Mouse (Mus musculus) urinary bladder, postnatal 25 days (tissue): ENCODE data around the gene Arl15.

Experiments used
- DNase-seq: peaks from one replicate; pipeline ENCODE4 v3.0.0; 2022; ENCODE audit warnings: low spot score

The Arl15 gene

DNA sequence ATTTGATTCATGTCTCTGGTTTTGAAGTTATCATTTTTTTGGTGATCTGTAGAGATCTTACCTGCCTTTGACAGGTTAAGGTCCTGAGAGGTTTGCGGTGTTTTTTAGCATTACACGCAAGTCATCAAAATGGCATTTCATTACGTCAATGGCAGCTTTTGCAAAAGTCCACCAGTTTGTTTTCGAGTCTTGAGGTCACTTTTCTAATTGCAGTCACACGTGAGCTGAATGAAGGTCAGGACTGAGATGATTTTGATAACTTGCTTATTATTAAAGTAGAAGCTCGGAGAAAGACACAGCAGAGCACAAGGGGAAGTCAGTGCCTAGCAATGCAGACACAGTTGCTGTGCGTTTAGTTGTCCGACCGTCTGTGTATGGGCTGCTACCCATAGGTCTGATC is 8.3 kb downstream of the Arl15 start:
- no peak for DNase-seq

DNA sequence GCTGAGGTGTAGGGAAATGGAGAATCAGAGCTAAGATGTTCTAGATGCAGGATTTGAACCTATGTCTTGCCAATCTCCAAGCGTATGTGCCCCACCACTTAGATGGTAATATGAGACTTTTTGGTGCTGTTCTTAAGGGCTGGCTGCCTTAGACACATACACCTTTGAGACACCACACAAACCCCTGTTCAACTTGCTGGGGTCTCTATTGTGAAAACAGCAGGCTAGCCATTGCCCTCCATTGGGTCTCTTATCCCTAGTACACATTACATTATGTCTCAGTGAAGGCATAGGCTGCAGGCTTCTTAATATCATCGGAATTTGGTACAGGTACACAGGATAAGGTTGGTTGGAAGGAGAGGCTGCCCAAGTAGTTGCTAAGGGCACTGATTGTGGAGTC is 16.8 kb downstream of the Arl15 start:
- DNase-seq: no peak

DNA sequence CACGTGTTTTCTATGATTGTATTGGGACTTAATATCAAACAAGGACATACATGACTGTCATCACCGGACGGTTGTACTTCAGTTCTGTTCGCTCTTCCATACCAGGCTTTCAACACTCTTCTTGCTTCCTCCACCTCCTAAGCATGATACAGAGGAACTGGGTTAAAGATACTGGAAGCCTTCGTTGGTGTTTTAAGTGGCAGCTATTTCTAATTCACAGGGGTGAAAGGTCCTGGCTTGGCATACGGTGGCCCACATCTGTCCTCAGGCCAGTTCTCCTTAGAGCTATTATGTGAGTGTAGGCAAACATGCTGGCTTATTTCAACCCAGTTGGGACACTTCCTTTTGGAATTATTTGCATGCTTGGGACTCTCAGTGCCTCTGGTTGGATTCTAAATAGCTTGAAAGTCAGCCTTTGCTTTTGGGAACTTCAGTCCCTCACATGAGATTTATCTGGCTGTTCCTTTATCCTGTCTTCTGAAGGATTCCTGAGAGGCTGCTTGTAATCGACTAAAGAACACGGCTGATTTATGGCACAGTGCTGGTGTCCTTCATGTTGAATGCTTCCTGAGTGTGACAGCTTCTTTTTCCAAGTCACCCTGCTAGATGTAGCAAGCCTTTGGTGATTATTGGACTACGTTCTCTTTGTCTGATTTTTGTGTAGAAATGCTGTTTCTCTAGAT is 17.7 kb downstream of the Arl15 start:
- DNase-seq: no peak

DNA sequence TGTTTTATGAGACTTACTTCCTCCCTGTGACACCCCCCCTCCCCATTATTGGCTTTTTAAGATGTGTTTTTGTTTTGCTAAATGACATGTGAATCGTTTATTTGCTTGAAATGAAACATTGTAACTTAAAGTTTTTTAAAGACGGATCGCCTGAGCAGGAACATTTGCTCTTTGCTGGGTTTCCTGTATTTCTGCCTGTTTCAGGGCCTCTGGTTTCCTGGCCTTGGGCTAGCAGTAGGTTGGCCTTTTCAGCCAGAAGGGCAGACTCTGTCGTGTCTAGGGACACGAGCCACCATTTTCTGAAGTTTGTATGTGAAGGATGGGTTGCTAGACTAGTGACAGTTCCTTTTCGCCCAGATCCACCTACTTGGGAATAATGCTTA is 18.3 kb downstream of the Arl15 start:
- DNase-seq: no peak

- DNase-seq: no peak
Observed at GRCm38 (mm10) chr13:113814121-113814520, 19.8 kb downstream of the Arl15 start.

DNA sequence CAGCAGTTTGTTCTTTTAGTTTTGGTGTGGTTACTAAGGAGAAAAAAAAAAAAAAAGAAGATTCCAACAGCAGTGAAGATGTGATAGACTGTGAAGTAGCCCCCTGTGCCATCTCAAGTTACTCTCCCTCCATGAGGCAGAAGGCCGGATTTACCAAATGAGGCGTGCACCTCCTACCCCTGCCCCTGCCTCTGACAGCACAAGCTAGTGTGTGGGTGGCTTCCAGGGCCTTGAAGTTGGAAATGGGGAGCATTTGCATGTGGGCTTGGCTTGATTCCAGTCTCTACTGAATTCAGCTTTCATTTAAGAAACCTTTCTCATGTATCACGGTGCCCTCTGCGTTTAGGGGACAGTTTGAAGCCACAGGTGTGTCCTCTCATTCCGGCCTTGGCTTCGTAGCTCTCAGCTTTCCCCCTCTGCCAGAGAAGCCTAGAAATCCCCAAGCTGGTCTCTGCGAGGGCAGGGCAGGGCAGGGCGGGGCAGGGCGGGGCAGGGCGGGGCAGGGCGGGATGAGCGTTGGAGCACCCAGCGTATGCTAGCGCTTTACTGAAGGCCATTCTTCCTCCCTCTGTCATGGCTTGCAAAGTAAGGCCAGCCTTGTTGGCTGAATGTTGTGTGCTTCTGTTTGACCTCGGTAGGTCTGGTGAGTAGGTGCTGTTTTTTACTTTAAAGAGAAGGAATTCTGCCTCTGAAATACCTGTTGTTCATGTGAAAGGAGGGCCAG is 21.6 kb downstream of the Arl15 start:
- no peak for DNase-seq

GRCm38 (mm10) chr13:113816421-113816810 is 22.1 kb downstream of the Arl15 start:
- DNase-seq: no peak

DNA sequence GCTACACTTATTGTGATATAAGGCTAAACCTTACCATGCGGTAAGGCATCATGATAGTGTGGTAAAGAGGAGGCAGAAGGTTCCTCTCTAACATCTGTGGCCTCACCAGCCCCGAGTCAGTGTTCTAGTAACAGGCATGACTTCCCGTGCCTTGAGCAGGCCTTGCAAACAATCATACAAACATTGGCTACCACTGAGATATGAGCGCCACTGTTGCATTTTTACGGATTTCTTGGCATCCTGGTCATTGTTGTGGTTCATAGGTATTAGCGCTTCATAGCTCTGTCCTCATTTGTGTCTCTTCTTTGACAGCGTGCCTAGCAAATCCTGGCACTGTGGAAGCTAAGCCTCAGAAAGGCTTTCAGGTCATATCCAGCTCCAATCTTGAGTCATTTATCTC is 24.7 kb downstream of the Arl15 start:
- no peak for DNase-seq

GRCm38 (mm10) chr13:113820176-113820575 is 25.9 kb downstream of the Arl15 start:
- DNase-seq: no peak

DNA sequence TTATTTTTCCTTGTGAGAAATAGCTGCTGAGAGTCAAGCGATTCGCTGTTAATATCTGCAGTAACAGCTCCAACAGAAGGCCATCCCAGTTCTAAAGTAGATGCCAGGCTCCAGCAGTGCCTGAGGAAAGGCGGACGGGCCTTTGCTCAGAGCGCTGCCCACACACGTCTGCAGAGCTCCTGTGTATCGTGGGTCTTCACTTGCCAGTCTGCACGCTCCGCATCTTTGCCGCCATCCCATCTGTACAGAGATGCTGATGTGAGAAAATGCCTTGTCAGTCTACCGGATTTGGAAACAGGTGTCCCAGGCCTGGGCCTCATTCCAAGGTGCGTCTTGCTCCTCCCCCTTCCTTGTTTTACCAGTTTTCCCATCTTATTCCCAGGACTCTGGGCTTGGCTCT is 27.6 kb downstream of the Arl15 start:
- no peak for DNase-seq

GRCm38 (mm10) chr13:113824027-113824426 is 29.7 kb downstream of the Arl15 start:
- DNase-seq: no peak

DNA sequence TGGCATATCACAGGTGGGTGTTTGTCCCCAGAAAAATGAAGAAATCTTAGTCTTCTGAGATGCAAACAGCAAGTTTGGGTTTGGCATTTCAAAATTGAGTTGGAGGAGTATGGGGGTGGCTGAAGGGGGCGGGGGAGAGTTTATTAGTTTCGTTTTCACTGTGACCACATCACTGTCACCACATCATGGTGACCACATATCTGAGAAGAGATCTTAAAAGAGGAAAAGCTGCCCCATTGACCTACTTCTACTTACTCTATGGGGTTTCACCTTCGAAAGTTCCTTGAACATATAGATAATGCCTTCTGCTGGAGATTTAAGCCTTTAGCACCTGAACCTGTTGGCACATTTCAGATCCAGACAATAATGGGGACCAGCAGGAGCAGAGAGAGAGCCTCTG is 34.3 kb downstream of the Arl15 start:
- no peak for DNase-seq

- DNase-seq: no peak
Observed at GRCm38 (mm10) chr13:113829079-113829478, 34.8 kb downstream of the Arl15 start.

DNA sequence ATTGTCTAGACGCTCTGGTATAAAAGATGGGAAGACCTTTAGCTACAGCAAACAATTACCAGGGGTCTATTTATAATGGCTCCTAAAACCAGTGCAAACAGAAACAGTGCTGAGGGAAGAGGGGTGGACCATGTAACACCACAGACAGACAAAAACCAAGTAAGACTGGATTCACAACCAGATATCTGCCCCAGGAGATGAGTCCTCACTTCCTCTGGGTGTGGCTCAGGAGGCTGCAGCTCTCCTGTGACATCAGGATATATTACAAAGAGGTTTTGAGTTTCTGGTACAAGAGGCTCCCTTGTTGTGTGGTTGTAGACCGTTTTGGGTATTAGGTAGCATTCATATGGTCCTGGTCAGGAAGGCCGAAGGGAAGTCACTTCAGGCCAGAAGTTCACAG is 36.5 kb downstream of the Arl15 start:
- no peak for DNase-seq

DNA sequence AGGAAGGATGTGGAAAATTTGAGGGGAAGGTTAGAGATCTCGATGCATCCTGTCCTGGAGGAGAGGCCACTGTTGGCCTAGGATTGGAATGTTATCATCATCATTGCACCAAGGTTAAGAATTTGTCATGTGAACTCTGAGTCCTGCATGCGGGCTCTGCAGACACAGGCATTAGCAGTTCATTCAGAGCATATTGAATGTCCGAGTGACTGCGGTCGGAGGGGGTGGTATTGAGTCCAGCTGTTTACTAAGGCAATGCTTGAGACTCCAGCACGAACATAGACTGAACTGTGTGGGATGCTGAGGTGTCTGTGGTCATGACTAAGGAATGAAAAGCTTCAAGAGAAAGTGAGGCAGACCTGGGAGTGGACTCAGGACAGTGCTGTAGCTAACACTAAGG is 38.6 kb downstream of the Arl15 start:
- DNase-seq: no peak

GRCm38 (mm10) chr13:113835921-113836320 is 41.6 kb downstream of the Arl15 start:
- no peak for DNase-seq

GRCm38 (mm10) chr13:113838601-113839576 is 44.6 kb downstream of the Arl15 start:
- no peak for DNase-seq

- no peak for DNase-seq
Observed at GRCm38 (mm10) chr13:113840421-113840820, 46.1 kb downstream of the Arl15 start.

DNA sequence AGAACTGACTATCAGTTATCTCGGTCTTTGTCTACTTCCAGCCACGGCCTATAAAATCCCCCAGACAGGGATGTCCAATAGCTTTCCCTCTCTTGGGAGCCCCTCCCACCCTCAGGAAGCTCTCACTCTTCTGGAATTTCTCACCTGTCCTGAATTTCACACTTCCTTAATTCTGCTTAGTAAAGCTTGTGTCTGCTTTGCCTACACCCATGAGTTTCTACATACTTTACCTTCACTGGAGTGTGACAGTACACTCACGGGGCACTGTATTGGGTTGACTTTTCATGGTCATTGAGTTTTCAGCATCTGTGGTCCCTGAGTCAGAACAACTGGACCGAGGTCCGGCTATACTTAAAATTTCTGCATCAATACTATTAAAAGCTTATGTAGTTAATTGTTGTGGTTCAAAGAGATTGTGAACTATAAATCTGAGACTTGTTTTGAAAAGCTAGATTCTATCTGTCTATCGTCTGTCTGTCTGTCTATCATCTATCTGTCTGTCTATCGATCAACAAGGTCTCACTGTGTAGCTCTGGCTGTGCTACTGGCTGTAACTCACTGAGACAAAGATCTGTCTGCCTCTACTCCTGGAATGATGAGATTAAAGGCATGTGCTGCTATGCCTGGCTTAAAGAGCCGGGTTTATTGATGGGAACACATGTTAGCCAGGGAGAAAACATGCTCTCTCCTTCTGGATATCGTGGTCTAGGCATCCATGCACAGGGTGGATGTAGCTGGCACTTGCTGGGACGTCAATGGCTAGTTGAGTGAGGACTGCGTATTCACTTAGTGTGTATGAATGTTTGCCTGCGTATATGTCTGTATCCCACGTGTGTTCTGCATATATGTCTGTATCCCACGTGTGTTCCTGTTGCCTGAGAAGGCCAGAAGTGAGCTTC is 48.4 kb downstream of the Arl15 start:
- no peak for DNase-seq

GRCm38 (mm10) chr13:113843310-113843649 is 49.0 kb downstream of the Arl15 start:
- DNase-seq: no peak

- no peak for DNase-seq
Observed at GRCm38 (mm10) chr13:113843901-113844300, 49.6 kb downstream of the Arl15 start.

GRCm38 (mm10) chr13:113844717-113845116 is 50.4 kb downstream of the Arl15 start:
- no peak for DNase-seq
